Mouse (Mus musculus) E14TG2a.4 (cell line): ENCODE results near the gene Ddx60.
"Not testable (repeated sequence)": the region's sequence is repeated elsewhere in the genome, so short reads cannot be mapped to it uniquely, and the experiment has no call there.

ENCODE experiments used
- H3K27me3 ChIP-seq: 2 replicates; pipeline ENCODE4 v1.6.1; 2014; ENCODE audit warnings: low read length, control low read depth; ENCODE audit not compliant: insufficient read depth
- H3K36me3 ChIP-seq: 2 replicates; pipeline ENCODE4 v1.6.1; 2014; ENCODE audit warnings: low read length, control low read depth; ENCODE audit not compliant: insufficient read depth
- H3K4me1 ChIP-seq: replicated peaks from 2 replicates; pipeline ENCODE4 v1.6.1; 2014; ENCODE audit warnings: low read depth, low read length, control low read depth
- H3K4me3 ChIP-seq: replicated peaks from 2 replicates; pipeline ENCODE4 v1.5.1; 2014; ENCODE audit warnings: mild to moderate bottlenecking, low read length
- H3K9me3 ChIP-seq: 2 replicates; pipeline ENCODE4 v1.6.1; 2014; ENCODE audit warnings: low read length, control low read depth
- CTCF ChIP-seq: conservative IDR thresholded peaks from 2 replicates; pipeline ENCODE4 v1.5.1; 2014; ENCODE audit warnings: low read length
- NANOG ChIP-seq: IDR thresholded peaks from 2 replicates; pipeline ENCODE4 v1.6.1; 2014; ENCODE audit warnings: borderline replicate concordance, low read length, mixed read lengths
- POU5F1 ChIP-seq: IDR thresholded peaks from 2 replicates; pipeline ENCODE4 v1.6.1; 2014; ENCODE audit warnings: low read length, borderline replicate concordance

The Ddx60 gene

DNA sequence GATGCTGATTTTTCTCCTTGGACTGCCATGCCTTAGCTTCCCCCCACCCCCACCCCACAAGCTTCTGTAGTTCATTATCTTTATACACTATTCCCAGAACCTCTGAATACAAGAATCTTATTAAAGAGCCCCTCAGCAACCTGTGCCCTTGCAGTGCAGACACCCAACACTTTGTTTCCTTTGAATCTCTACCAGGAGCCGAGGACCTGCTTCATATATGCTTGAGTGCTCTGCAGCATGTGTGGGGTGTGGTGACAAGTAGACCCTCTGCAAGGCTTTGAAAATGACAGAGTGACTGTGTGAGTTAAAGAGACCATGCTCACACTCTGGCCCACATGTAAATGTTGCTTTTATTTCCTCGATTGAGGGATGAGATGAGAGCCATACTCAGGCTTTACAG, 9.7 kb downstream of the Ddx60 start:
- H3K4me3 ChIP-seq: no peak overlapping the region
- TF ChIP-seq NANOG: no peak
- H3K27me3 ChIP-seq: no peaks in the 10 kb centered on the region
- H3K4me1 ChIP-seq: no peaks in the 10 kb centered on the region
- H3K36me3 ChIP-seq: no peaks in the 10 kb centered on the region
- no peaks in the 10 kb centered on the region for H3K9me3 ChIP-seq

- peaks cover 25% of the 10 kb centered on the region for H3K4me1 ChIP-seq
- not testable (repeated sequence) for H3K27me3 ChIP-seq
- peaks cover 26% of the 10 kb centered on the region for H3K9me3 ChIP-seq
- H3K36me3 ChIP-seq: peaks cover 23% of the 10 kb centered on the region
- H3K4me3 ChIP-seq: 0 out of 2 replicates have a peak overlapping the region, but pooled peaks have one; percentile 4
Measured at GRCm38 (mm10) chr8:61964591-61965375, 36.9 kb downstream of the Ddx60 start.

GRCm38 (mm10) chr8:61969581-61969980, 41.7 kb downstream of the Ddx60 start:
- Histone ChIP-seq H3K4me1 (no peaks in the 10 kb centered on the region), H3K4me3 (no peak overlapping the region), H3K9me3 (peaks cover 6% of the 10 kb centered on the region; the same call in 1 of the 2 replicates), H3K36me3 (no peaks in the 10 kb centered on the region), H3K27me3 (no peaks in the 10 kb centered on the region)
- TF ChIP-seq CTCF: no peak
- no peak for TF ChIP-seq NANOG
- TF ChIP-seq POU5F1: no peak

- TF ChIP-seq CTCF (no peak), POU5F1 (no peak), NANOG (no peak)
- no peaks in the 10 kb centered on the region for H3K4me1 ChIP-seq
Measured at GRCm38 (mm10) chr8:61984941-61985340, 57.1 kb downstream of the Ddx60 start.

DNA sequence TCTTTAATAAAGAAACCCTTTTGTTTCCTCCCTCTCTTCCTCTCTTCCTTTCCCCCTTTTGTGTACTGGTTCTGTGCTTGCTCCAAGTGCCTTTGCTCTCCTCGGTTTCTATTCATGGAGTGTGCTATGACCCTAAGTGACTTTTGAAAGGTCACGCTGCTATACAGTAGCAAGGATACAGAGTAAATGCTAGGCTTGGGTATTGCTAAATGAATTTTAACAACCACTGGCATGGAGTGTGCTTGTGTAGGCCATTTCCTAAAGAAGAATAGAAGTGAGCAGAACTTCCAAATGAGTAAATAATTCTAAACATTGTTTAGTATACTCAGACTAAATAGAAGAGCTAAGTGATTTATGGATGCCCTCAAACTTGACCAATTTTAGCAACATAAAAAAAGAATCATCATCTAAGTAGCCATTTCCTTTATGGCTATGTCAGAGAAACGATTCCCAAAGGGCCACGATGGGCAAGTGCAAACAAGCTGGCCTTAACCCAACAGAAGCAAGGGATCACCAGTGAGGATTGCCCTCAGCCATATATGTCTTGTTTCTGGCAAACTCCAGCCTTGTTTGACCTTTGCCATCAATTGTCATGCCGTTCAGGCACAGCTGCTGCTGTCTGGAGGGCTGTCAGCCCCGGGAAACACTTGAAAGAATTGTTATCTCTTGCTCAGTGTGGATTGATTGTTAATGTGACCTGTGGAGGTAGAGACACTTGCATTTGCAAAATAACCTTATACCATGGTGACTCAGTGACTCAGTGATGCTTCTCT, 58.0 kb downstream of the Ddx60 start:
- no peaks in the 10 kb centered on the region for H3K4me1 ChIP-seq
- H3K9me3 ChIP-seq: no peaks in the 10 kb centered on the region
- TF ChIP-seq NANOG (no peak), CTCF (no peak), POU5F1 (no peak)
- H3K4me3 ChIP-seq: no peak overlapping the region
- H3K27me3 ChIP-seq: no peaks in the 10 kb centered on the region
- no peaks in the 10 kb centered on the region for H3K36me3 ChIP-seq

More at GRCm38 (mm10) chr8:61984941-61985340, 57.1 kb downstream of the Ddx60 start:
- no peaks in the 10 kb centered on the region for H3K36me3 ChIP-seq
- no peak overlapping the region for H3K4me3 ChIP-seq
- no peaks in the 10 kb centered on the region for H3K27me3 ChIP-seq
- H3K9me3 ChIP-seq: no peaks in the 10 kb centered on the region

DNA sequence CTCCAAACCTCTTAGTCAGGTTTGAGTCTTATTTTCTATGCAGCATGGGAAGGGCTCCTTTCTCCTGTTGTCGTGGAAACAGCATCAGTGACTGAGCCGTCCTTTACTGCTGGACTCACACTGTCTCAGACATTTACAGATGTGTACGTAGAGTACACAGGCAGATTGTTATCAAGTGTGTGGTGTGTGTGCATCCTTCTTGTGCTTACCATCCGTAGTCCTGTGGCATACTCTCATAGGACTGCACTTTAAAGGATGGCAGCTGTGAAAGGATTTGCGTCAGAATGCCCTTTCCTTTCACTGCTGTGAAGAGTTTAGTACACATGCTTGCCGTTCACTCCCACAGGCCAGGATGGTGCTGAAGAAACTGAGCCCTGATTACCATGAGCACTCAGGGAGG, 61.6 kb downstream of the Ddx60 start:
- Histone ChIP-seq H3K27me3 (no peaks in the 10 kb centered on the region), H3K4me1 (no peaks in the 10 kb centered on the region), H3K9me3 (no peaks in the 10 kb centered on the region), H3K4me3 (no peak overlapping the region), H3K36me3 (no peaks in the 10 kb centered on the region)
- TF ChIP-seq POU5F1 (no peak), CTCF (no peak), NANOG (no peak)

DNA sequence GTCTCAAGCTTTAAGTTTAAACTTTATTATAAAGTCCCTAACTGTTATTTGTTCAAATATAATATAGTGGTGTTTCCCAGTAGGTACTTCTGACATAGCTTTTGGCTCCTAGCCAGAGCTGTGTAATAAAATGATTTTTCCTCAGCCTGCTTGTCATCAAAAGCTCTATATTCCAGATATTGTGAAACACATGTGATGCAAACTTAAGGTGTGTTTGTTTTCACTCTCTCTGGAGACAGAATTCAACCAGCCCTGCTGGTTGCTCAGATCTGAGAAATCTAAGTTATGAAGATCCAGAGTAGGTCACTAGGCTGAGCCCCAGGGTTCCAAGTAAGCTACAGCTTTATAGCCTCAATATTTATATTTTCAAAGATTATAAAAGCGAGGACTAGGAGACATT, 64.9 kb downstream of the Ddx60 start:
- Histone ChIP-seq H3K36me3 (no peaks in the 10 kb centered on the region), H3K4me3 (no peak overlapping the region), H3K27me3 (no peaks in the 10 kb centered on the region), H3K9me3 (no peaks in the 10 kb centered on the region), H3K4me1 (no peaks in the 10 kb centered on the region)
- TF ChIP-seq CTCF: no peak
- no peak for TF ChIP-seq NANOG
- TF ChIP-seq POU5F1: no peak

DNA sequence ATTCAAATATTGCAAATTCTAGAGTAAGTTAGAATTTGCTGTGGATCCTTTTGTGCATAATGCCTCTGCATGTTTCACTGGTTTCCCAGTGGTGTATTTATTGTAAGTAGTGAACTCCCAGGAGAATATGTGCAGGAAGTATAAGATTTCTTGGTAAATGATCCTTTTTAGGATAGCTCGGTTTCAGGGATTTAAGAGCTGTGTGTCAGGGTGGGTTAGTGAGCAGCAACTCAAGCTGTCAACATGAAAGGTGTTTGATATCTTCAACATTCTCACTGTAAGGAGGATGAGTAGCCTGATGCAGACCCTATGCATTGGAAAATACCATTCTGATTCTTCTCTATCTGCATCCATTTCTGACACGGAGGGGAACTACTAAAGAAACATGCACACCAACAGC, 69.2 kb downstream of the Ddx60 start:
- TF ChIP-seq CTCF: no peak
- no peak for TF ChIP-seq NANOG
- TF ChIP-seq POU5F1: no peak
- Histone ChIP-seq H3K27me3 (no peaks in the 10 kb centered on the region), H3K36me3 (no peaks in the 10 kb centered on the region), H3K4me3 (no peak overlapping the region), H3K4me1 (no peaks in the 10 kb centered on the region), H3K9me3 (no peaks in the 10 kb centered on the region)

- Histone ChIP-seq H3K9me3 (peaks cover 5% of the 10 kb centered on the region), H3K27me3 (no peaks in the 10 kb centered on the region), H3K4me1 (no peaks in the 10 kb centered on the region), H3K4me3 (no peak overlapping the region), H3K36me3 (no peaks in the 10 kb centered on the region)
- no peak for TF ChIP-seq POU5F1
- no peak for TF ChIP-seq NANOG
- TF ChIP-seq CTCF: no peak
Measured at GRCm38 (mm10) chr8:62014166-62014565, 86.3 kb downstream of the Ddx60 start.
